Mouse (Mus musculus): ENCODE results near the gene Slc5a11.
A peak's percentile ranks its signal among the peaks of the same experiment; 100 is the strongest.

Slc5a11 gene

DNA sequence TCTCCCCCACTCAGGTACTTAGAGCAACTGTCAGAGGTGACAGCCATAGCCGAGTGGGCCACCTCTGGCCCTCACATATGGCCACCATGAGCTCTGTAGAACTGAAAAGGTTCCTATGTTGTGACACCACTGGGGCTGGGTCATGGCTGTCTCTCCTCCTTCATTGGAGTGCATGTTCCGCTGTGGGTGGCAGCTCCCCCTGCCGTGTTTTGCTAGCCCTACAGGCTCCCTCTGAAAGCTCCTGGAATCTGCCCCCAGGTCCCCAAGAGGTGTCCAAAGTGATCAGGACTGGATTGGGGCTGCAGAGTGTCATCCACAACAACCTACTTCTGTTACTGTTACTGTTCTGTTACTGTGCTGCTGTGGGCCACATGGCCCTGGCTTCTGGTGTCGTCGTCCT lies 2.3 kb upstream of the Slc5a11 start:
- no peak for DNase-seq (ENCODE audit: low spot score)

DNA sequence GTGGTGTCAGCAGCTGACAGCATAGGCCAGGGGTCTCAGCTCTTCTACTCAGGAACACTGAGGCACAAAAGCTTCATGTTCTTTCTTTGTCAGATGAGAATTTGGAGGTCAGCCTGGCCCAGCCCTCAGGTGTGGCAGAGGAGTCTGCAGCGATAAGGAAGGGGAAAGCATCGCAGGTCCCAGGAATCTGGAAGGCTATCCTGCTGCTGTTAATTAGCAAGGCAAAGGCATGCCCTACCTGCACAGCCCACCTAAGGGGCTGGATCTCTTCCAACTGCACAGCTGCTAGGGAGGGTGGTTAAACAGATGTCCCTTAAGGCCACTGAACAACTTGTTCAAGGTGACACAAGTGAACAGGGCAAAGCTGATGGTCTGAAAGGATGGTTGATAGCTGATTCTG lies 558 bp downstream of the Slc5a11 start:
- DNase-seq (ENCODE audit: low spot score): no peak

DNA sequence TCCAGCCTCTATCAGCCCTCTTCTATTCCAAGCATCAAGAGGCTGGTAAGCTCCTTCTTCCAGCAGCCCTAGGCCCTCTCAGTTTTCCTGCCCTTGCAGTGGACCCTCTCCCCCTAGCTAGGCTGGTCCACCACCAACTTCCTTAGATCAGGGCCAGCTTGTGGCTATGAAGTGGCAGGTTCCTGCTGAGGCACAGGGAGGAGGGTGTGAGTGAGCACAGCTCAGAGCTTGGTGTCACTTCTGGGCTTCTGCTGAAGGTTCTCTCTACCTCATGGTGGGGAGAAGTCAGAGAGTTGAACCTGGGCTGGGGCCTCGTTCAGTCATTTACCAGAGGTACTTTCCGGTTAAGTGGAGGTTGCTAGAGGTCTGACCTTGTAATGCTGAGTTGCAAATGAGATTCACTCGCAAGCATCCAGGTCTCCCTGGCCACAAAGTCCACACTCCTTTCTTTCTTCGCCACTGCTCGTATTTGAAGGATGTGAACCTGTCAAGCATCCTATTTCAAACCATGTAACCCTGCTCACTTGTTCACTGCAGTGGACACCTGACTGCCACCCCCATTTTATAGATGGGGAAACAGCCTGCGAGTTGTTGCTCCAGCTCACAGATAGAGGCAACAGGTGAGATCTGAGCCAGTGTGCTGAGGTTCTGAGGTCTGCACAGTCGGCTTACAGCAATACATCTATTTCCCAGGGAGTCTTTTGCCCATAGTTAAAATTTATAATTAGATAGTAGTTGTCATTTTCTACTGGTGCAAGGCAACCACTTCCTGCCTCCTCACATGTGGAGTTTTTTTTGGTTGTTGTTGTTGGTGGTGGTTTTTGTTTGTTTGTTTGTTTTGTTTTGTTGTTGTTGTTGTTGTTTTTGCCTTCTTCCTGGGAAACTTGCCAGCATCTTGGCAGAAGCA lies 3.1 kb downstream of the Slc5a11 start:
- DNase-seq (ENCODE audit: low spot score): no peak

DNA sequence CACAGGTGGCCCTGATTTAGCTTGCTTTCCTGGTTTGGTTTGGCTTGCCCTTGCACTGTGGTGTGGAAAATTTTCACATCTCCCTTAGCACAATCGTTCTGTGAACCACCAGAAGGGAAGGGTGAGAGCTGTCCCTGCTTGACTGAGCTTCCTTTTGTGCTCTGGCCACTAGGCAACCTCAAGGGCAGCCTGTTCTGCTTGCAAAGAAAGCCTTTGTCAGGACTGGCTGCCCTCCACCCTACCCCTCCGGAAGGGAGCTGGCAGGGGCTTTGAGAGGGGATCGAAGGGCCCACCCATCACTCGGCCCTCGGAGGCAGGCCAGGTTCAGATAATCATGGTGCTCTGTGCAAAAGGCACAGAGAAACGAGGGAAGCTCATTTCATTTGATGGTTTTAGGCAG lies 4.0 kb downstream of the Slc5a11 start:
- peak; percentile 40 for DNase-seq (ENCODE audit: low spot score)

DNA sequence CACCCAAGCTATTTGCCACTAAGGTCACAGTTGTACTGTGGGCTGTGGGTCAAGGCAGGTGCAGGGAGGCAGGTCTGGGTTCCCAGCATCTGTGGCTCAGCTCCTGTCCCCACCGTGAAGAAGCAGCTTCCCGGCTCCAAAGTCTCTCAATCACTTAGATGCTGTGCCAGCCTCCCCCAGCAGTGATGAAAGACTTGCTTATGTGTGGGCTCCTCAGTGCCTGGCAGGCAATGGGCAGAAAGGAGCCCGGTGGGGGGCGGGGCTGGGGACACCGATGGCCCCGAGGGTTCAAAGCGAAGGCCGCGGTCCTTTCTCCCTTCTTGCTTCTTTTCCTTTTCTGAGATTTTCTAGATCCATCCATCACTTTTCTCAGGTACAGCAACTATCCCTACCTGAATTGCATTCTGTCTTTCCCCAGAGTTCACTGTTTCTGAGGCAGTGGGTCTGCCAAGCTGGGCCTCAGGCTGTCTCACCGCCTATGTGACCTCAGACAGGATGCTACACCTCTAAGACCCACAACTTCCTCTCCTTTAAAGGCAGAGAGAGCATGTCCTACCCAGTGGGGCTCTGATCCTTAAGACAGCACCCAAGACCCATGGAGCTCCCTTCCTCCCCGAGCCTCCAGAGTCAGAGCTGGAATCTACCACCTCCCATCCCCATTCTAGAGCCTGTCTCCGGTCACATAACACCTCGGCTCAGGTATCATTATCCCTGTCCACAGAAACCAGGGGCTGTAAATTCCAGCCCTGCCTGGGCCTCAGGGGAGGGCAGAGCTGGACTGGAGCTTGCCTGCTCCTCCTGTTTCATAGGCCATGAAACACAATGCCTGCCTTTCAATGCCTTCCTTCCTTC lies 5.4 kb downstream of the Slc5a11 start:
- no peak for DNase-seq (ENCODE audit: low spot score)

DNA sequence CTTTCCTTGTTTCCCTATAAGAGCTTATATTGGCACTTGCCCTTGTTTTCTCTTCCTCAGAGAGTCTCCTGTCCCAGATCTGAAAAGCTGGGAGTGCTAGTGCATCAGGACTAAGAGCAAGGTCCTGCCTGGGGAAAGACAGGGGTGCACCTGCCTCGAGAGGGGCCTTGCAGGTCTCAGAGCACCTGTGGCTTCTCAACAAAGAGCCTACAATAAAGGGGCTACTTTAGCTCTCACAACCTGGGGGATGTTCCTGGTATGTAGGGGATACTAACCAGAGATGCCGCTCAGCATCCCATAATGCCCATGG lies 6.0 kb downstream of the Slc5a11 start:
- no peak for DNase-seq (ENCODE audit: low spot score)

DNA sequence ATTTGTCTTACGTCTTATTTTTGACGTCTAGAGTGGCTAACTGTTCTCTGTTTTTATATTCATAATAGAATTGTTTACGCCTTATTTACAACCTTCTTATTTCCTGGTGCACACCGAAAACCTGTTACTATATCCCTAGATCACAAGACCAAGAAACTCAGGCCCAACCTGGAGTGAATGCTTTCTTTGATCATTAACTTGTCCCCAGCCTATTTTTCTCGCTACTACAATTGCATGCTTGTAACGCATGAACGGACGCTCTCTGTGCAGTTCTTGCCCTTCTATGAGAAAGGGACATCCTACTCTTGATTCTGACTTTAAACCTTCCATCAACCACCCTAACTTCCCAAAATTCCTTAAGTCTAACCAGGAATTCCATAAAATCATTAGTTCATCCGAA lies 9.5 kb downstream of the Slc5a11 start:
- no peak for DNase-seq (ENCODE audit: low spot score)

DNA sequence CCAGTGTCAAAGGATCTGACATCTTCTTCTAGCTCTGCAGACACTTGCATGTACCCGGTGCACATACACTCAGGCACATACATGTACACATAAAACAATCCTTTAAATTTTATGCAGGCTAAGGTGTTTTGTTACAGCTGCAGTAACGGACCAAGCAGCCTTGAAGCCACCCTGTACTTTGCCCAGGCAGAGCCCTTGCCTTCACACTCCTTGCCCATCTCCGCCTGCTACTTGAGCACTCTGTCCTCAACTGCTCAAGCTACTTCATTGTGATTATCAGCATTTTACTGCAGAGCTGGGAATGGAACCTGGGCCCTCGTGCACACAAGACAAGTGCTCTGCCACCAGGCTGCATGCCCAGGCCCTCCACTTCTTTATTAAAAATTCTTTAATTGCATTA lies 10.6 kb downstream of the Slc5a11 start:
- no peak for DNase-seq (ENCODE audit: low spot score)

DNA sequence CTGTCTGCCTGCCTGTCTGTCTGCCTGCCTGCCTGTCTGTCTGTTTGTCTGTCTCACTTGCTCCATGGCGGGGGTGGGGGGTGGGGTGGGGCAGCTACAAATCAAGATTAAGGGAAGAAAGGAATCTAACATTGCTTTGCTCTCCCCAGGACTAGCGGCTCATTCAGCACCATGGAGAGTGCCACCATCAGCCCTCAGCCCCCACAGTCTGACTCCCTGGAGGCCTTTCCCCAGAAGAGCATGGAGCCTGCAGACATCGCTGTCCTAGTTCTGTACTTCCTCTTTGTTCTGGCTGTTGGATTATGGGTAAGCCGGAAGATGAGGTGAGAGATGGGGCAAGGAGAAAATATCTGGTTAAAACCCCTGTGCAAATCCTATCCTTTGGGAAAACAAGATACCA lies 20.9 kb downstream of the Slc5a11 start:
- DNase-seq (ENCODE audit: low spot score): peak; percentile 66

DNA sequence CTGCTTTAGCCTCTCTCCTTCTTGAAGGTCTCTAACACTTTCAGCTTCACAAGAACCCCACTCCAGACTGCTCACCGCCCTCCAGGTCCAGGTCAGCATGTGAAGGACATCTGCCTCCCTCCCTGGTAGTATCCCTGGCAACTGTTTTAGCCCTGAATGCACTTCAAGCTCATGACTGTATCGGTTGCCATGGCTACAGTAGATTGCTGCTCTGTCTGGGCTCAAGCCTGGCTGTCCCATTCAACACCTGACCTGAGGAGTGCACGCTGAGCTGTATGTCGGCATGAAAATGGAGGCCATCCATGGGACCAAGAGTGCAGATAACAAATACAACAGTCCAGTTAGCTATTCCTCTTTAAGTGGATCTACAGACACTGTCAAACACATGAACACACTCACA lies 24.0 kb downstream of the Slc5a11 start:
- DNase-seq (ENCODE audit: low spot score): peak; percentile 16

DNA sequence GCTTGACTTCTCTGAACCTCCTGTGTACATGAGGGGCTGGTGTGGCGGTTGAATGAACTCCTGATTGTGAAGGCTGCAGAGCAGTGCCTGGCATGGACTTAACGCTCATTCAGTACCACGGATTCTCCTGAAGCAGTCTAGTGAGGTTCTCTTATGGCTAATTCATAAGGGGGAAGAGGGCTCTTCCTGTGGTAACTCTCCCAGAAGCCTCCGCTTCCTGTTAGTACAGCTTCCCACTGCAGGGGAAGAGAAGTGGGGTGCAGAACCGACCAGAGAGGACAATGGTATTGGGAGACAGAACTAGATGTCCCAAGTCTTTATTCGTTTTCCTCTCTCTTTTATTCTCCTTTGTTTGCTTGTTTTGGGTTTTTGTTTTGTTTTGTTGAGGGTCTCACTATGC lies 25.5 kb downstream of the Slc5a11 start:
- DNase-seq (ENCODE audit: low spot score): no peak

DNA sequence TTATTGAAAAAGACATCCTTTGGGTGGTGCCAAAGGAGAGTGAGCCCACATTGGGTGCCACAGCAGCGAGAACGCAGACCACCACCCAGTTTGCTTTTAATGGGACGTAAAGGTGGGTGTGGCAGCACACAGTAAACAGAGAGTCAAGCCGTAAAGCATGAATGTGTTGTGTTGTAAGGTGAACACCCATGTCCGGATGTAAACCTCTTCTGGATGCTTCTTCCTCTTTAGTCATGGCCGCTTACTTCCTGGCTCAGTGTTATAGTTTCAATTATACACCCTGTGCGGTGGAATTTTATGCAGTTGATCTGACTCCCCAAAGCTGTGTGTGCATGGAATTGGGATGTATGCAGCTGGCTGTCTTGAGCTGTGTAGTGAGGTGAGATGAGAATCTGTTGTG lies 27.7 kb downstream of the Slc5a11 start:
- no peak for DNase-seq (ENCODE audit: low spot score)

DNA sequence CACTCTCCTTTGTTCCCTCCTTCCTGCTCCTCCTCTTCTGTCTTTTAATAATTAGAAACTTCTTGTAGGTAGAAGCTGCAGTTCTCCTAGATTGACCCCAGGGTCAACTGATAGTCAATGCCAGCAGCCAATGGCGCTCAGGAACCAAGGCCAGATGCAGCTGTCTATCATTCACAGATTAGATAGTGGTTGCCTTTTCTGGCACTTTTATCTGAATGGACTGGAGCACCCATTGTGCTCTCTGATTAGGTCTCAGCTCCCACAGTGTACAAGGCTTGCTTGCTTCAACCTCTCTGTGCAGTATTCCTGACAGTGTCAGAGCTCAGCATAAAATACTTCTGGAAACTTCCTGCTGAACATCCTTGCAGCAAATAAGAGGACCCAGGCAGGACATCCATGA lies 30.3 kb downstream of the Slc5a11 start:
- no peak for DNase-seq (ENCODE audit: low spot score)

DNA sequence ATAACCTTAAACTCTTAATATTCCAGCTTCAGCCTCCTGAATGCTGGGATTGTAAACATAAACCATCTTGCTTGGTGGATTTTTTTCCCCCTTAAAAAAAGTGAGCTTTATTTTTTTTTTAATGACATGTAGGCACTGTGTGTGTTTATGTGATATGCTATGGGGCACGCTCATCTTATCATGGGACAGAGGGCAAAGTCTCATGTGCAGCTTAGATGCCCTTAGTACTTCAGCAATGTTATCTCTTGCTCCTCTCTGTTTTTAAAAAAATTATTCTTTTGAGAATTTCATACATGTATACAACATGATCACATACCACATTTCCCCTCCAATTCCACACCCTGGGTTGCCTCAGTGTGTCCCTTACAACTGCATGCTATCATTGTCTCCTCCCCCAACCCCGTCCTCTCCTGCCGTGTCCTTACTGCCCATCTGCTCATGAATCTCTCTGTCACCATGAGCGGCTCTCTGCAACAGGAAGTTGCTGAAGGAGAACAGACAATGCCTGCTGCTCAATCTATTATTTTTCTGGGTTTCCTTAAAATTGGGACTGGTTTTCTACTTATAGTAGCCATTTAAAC lies 32.0 kb downstream of the Slc5a11 start:
- no peak for DNase-seq (ENCODE audit: low spot score)

DNA sequence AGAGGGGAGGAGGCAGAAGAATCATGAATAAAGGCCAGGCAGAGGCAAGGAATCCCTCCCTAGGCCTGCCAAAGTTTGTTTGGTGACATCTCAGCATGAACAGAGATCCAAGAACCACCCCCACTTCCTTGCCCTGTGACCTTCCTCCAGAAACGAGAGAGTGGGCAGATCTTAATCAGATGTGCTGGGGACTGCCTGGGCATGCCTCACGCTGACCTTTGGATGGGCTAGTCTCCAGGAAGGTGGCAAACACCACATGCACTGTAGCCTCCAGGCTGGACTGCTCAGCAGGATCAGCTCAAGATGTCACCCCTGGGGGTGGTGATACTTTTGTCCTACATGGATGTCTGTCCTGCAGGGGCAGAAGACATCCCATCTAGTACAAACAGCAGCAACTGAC lies 33.6 kb downstream of the Slc5a11 start:
- DNase-seq (ENCODE audit: low spot score): no peak

DNA sequence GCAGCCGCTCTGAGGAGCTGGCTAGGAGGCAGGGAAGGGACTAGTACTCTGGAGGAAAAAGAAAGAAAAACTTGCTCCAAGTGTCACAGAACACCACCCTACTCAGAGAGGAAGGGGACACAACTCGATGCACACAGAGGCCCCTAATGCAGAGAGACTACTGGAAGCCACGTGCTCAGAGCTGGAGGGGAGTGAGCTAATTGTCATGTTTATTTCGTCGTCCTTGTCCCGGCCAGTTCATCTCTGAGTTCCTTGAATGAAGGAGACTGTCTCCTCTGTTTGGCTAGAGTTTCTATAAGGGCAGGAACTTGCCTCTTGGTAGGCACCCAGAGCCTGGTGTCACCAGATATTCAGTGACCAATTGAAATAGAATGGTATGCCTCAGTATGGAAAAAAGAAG lies 36.8 kb downstream of the Slc5a11 start:
- DNase-seq (ENCODE audit: low spot score): no peak

DNA sequence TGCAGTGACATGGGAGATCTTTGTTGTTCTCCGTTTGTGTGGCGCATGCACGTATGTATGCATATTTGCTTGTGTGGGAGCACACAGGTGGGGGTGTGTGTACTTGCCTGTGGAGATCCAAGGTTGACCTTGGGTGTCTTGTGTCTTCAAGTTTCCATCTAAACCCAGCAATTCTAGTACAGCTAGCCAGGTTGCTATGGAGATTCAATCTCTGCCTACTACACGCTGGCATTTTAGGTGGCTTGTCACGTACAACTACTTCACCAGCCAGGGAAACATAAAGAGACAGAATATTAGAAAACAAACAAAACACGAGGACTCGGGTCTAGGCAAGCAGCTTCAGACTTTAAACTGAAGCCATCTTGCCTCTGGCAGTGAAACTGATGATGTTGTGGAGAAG lies 38.8 kb downstream of the Slc5a11 start:
- DNase-seq (ENCODE audit: low spot score): no peak

DNA sequence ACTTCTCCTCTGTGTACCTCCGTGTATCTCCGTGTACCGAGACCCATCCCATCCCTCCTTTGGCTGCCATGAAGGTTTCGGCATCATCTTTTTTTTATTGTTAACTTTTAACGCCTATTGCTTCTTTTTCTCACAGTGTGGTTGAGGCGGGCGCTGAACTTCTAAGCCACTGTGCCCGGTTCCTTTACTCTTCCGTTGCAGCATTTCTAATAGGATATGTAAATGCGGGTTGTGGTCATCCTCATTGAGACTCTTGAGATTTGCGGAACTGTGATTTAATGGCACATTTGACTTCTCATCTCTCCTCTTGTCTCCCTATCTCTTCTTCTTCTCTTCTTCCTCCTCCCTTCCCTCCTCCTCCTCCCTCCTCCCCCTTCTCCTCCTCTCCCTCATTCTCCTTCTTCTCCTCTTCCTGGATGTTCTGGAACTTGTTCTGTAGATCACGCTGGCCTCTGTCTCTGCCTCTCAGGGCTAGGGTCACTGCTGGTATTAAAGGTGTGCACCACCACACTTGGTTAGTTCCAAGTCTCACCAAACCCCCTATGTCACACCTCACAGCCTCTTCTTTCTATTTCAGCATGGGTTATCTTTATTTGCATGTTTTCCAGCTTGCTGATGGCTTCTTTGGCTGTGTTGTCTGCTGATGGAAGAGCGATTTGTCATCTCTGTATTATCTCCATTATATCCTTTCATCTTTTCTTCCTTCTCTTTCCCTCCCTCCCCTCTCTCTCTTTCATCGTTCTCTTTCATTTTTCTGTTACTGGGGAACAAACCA lies 39.8 kb downstream of the Slc5a11 start:
- no peak for DNase-seq (ENCODE audit: low spot score)

DNA sequence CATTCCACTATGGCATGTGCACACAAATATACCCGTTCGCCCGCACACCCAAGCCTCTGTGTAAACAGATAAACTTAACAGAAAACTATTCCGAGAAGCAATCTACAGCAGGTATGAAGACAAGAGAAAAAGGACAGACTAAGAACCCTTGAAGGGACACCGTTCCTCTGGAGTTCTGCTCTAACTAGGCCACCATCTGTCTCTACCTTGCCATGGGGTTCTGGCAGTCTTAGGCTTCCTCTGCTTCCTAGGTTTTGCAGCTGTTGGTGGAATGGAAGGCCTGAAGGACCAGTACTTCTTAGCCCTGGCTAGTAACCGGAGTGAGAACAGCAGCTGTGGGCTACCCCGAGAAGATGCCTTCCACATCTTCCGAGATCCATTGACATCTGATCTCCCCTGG lies 43.5 kb downstream of the Slc5a11 start:
- no peak for DNase-seq (ENCODE audit: low spot score)

DNA sequence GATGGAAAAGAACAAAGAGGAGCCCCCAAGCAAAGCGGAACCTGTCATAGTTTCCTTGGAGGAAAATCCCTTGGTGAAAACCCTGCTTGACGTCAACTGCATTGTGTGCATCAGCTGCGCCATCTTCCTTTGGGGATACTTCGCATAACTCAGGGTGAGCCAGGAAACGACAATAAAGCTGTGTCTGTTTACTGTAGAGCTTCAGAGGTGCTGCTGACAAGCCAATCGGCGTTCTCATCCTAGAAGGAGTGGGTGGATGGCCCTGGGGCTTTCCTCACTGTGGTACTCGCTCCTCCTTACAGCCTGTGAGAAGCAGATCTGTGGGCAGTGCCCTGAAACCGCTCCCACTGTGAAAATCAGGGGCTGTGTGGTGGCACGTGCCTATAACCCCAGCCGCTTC lies 58.5 kb downstream of the Slc5a11 start:
- DNase-seq (ENCODE audit: low spot score): no peak

DNA sequence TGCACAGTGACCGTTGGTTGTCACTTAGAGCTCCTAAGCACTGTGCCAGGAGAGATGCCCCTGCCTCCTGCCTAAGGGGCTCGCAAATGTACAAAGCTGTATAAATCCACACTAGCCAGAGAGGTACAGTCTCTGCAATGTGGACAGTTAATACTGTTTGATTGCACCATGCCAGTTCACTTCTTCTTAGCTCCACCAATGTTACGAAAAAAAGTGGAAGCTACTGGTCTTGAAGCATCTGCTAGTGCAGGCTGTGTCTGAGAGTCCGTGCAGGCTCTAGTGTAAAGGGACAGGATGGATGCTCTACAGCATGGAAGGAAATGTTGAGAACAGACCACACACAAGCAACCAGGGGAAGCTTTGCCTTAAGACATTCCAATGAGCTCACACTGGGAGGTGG lies 62.0 kb downstream of the Slc5a11 start:
- DNase-seq (ENCODE audit: low spot score): no peak

DNA sequence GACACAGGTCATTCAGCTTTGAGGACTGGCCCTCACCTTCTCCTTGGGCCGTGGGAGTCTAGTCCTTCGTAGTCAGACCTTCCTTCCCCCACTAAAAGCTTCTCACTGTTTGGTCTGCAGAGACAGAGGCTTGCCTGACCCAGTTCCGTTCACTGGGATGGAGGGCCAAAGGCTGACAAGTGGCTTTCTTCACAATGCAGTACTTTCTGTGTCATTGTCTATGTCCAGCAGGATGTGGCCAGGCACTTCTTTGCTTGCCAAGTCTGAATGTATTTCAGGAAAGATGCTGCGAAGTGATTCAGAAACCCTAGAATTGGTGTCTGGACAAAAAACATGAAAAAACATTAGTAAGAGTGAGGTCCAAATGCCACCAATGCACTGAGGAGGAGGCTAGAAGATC lies 65.2 kb downstream of the Slc5a11 start:
- DNase-seq (ENCODE audit: low spot score): no peak
